Mouse (Mus musculus): ENCODE measurements around the gene Ttll10.

Gene Ttll10

DNA sequence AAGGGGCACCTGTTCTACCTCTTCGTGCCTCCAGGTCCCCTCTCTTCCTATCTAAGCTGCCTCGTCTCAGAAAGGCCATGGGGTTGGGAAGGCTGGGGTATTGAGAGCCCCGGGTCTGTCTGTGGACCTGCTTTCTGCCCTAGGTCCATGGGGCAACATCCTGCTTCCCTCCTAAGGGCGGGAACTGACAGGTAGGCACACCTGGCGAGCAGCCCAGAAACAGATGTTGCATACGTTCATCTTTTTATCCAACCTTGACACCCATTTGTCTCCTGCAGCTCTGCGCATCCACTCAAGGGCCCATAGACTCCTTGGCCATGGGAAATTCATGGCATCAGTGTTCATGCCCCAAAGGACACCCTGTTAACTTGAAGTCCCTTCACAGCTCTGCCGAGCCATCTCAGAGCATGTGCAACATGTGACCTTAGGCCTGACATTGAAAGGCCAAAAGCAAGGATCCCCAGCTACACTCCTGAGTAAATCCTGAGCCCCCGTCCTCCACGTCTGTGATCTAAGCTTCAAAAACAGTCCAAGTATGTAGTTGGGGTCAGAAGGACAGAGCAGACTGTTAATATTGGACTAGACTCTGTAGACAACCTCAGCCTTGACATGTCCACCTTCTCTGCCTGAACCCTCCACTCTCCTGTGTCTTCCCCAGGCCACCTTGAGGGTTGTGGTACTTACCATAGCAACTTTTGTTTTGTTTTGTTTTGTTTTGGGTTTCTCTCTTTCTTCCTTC, 6.1 kb upstream of the Ttll10 start:
- DNase-seq (ENCODE audit: low spot score in 2 of 2) = no peak

- DNase-seq (ENCODE audit: low spot score in 2 of 2) = no peak
These were observed 5.3 kb upstream of the Ttll10 start for GRCm38 (mm10) chr4:156064510-156064897.

DNA sequence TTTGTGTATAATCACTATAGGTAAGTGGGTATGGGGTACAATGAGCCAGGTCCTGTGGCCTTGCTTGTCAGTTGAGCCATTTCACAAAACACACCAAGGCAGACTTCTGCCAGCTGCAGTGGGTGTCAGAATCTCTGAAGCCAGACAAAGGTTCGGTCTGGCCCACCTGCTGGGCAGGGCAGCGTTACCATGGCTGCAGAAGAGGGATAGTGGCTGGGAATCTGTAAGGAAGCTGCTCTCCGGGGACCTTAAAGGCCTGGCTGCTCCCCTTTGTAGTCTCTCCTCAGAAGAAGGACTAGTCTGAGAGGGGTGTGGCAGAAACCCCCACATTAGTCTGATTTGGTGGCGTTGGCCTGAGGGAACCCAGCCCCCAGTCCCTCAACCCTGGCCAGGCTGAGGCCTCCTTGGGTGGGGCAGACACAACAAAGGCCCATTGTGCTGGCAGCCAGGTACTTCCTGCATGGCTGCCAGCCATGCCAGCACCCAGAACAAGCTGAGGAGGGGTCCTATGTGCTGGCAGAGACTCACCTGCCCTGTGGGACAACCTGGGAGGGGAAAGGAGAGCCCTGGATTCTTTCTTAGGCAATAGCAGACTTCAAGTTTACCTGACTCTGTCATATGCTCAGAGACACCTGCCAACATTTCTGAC, 4.8 kb upstream of the Ttll10 start:
- no peak for DNase-seq (ENCODE audit: low spot score in 2 of 2)

- no peak for DNase-seq (ENCODE audit: low spot score in 2 of 2)
These were observed 499 bp upstream of the Ttll10 start for GRCm38 (mm10) chr4:156059713-156060112.

DNA sequence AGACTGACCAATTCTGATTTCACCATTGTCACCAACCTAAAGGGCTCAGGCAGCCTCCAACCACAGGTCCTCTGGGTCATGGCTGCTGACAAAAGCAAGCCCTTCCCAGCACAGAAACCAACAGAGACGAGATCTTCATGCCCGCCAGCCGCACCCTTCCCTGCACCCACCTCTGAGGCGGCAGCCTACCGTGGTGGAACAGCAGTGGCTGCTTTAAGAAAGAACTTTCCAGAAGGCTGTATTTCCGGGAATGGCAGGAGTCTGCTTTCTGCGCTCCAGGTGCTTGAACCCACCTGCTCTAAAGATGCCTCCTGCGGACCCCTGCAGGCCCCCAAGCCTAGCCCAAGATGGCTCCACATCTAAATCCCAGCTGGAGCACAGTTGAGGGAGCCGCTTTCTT, 388 bp downstream of the Ttll10 start:
- DNase-seq (ENCODE audit: low spot score in 2 of 2) = no peak

- no peak for DNase-seq (ENCODE audit: low spot score in 2 of 2)
These were observed 1.5 kb downstream of the Ttll10 start for GRCm38 (mm10) chr4:156057702-156058101.

DNA sequence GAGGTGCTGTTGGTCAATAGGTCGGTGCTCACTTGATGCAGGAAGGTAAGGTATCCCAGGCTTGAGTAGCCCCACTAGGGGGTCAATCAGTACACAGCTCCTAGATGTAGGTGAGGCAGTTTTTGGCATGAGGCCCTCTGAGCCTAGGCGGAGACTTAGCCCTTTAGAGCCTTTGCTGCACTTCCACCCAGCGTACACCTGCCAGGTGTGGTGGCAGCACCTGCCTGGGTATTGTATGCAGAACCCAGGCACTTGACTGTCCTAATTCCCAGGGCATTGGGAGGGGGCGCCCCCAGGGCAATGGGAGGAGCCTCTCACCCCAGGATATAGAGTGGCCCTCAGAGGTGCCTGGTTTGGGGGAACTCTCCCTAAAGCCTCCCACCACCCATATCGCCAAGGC, 4.0 kb downstream of the Ttll10 start:
- DNase-seq (ENCODE audit: low spot score in 2 of 2) = no peak

GRCm38 (mm10) chr4:156054606-156055005, 4.6 kb downstream of the Ttll10 start:
- no peak for DNase-seq (ENCODE audit: low spot score in 2 of 2)

GRCm38 (mm10) chr4:156054130-156054529, 5.1 kb downstream of the Ttll10 start:
- DNase-seq (ENCODE audit: low spot score in 2 of 2) = no peak

DNA sequence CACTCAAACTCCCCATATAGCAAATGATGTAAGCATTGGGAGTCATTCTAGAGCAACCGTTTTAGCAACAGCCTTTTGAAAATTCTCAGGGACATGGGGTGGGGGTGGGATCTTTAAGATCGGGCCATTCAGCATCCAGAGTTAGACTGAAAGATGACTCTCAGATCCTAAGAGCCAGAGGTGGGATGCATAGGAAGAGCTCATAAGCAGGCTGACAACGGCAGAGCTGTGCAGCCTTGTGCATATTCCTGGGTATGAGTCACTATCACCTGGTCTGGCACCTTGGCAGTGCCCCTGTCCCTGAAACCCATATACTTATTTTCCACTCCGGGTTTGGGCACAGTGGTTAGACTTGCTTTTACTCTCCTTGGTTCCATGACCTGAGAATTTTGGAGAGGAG, 6.1 kb downstream of the Ttll10 start:
- no peak for DNase-seq (ENCODE audit: low spot score in 2 of 2)

DNA sequence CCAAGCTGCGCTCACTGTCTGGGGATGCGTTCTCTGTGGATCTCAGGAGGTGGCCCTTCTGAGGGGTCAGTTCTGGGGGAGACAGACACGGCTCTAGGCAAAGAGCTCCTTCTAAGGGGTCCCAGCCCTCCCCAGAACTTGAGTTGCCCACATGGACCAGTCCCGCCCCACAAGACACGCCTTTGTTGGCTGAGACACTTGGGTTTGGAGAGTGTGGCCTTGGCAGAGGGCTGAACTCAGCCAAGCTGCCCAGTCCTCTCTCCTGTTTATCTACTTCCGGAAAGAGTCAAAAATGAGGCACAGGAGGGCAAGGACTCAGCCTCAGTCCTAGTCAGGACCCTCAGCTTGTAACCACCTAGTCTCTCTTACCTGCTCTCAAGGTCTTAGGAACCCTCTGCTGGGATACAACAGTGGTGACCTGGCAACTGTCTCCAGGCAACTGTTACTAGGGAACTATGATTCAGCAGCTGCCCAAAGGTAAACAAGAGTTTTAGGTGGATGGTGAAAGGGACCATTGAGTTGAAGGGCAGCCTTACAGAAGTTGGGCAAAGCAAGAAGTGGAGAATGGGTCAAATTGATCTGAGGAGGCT, 8.7 kb downstream of the Ttll10 start:
- DNase-seq (ENCODE audit: low spot score in 2 of 2) = no peak

DNA sequence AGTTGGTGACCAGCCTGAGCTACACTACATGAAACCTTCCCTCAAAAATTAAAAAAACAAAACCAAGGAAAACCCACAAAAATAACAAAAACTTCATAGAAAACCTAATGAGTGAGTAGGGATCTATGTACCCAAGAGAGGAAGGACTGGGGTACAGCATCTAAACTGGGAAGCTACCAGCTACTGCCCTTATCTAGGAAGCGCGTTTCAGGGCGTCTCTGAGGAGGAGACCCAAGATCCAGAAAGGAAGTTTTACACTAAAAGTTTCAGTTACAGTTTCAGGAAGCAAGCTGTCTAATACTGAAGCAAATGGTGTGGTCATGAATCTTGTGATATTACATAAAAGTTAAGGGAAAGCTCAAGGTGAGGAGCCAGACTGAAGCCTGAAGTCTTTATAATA, 9.4 kb downstream of the Ttll10 start:
- DNase-seq (ENCODE audit: low spot score in 2 of 2) = no peak

GRCm38 (mm10) chr4:156044754-156045153, 14.5 kb downstream of the Ttll10 start:
- no peak for DNase-seq (ENCODE audit: low spot score in 2 of 2)

DNA sequence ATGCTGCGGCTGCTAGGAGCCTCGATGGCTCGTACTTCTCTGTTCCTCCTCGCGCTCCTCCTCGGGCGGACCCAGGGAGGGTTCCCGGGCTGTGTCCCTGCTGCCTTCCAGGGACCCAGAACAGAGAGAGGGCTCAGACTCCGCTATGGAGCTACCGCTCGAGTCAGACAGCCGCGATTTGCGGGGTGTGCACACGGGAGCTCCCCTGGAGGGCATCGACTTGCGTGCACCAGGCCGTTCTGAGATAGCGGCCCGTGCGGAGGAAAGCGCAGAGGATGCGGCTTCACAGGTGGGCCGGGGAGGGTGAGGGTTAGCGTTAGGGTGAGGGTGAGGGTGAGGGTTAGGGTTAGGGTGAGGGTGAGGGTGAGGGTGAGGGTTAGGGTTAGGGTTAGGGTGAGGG, 24.3 kb downstream of the Ttll10 start:
- DNase-seq (ENCODE audit: low spot score in 2 of 2) = no peak

GRCm38 (mm10) chr4:156034301-156034700, 24.9 kb downstream of the Ttll10 start:
- no peak for DNase-seq (ENCODE audit: low spot score in 2 of 2)

- DNase-seq (ENCODE audit: low spot score in 2 of 2) = peak; percentile 50 to 52
These were observed 25.6 kb downstream of the Ttll10 start for GRCm38 (mm10) chr4:156033476-156034119.

DNA sequence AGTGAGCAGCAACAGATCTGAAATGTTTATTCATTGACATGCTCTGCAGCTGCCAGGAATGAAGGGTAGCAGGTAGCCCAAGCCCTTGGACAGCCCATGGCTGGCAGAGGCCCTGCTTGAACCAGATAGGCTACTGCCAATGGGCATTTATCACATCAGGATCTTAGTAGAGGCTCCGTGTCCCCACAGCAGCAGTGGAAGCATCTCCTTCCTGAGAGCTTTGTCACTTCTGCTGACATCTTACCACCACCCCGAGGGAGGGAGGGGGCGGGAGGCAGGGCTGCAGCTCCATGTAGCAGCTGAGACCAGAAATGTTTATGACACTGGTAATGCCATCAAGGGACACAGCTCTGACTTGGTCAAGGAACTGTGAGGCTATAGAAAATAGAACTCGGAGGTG, 26.4 kb downstream of the Ttll10 start:
- DNase-seq (ENCODE audit: low spot score in 2 of 2) = no peak

- peak; percentile 87 to 92 for DNase-seq (ENCODE audit: low spot score in 2 of 2)
These were observed 27.4 kb downstream of the Ttll10 start for GRCm38 (mm10) chr4:156031593-156032391.

GRCm38 (mm10) chr4:156031255-156031592, 28.0 kb downstream of the Ttll10 start:
- DNase-seq (ENCODE audit: low spot score in 2 of 2) = no peak

GRCm38 (mm10) chr4:156030651-156031118, 28.5 kb downstream of the Ttll10 start:
- DNase-seq (ENCODE audit: low spot score in 2 of 2) = no peak

GRCm38 (mm10) chr4:156028580-156028979, 30.6 kb downstream of the Ttll10 start:
- DNase-seq (ENCODE audit: low spot score in 2 of 2) = no peak

GRCm38 (mm10) chr4:156026013-156026412, 33.2 kb downstream of the Ttll10 start, which contains the start of gene Tnfrsf18:
TSS of gene Tnfrsf18 (plus strand) at chr4:156026164.
- DNase-seq (ENCODE audit: low spot score in 2 of 2) = peak in 1 of 2 experiments; percentile 28
